ENCODE assay signal across 15 mouse cellular contexts in the genomic region with DNA sequence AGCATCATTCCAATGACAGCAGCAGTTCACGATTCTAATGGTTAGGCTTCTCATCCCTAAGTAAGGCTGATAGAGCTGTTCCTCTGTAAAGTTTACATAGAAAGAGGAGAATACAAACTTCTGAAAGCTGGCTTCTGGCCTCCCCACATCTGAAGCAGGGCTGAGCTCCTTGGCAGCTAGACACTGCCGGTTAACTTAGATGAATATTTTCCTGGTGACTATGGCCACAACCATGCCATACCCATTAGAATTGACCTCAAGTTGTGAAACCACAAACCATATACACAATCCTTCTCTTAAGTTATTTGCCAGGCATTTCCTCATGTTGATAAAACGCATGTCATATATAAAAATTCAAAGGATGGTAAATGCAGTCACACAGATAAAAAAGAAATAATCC.
"Had no signal": no experiment of that assay in that cellular context is flagged by ENCODE, and none has a peak within 500 bp of the region (broad histone marks: within the 10 kb centered on the region; RNA-seq: fewer than 3 reads in every experiment).

No protein-coding gene starts in this region.

- H3K27ac ChIP-seq: midbrain, embryonic 10.5 days; midbrain, embryonic 12.5 days; neural tube, embryonic 12.5 days had no signal

- H3K36me3 ChIP-seq: midbrain, embryonic 10.5 days; midbrain, embryonic 12.5 days; neural tube, embryonic 12.5 days had no signal

- ATAC-seq: midbrain, embryonic 16.5 days had no signal

- DNase-seq: lung, adult 18-20 months; lung, embryonic 14.5 days; lung, postnatal 10 days; lung, postnatal 4 days; midbrain, embryonic 14.5 days; right cerebral cortex, postnatal 25 days; right cerebral cortex, postnatal 4 days; spleen, adult 18-20 months; thymus, adult 18-20 months; thymus, postnatal 14 days; thymus, postnatal 36 days had no signal

- H3K9me3 ChIP-seq: midbrain, embryonic 10.5 days; midbrain, embryonic 12.5 days; neural tube, embryonic 12.5 days had no signal

- H3K27me3 ChIP-seq: midbrain, embryonic 12.5 days; neural tube, embryonic 12.5 days had no signal

- H3K4me3 ChIP-seq: midbrain, embryonic 10.5 days; midbrain, embryonic 12.5 days; neural tube, embryonic 12.5 days had no signal

- H3K4me2 ChIP-seq: lung, embryonic 14.5 days; midbrain, embryonic 12.5 days; neural tube, embryonic 12.5 days had no signal

- H3K9ac ChIP-seq: lung, embryonic 14.5 days; midbrain, embryonic 12.5 days; neural tube, embryonic 12.5 days had no signal

- H3K4me1 ChIP-seq: midbrain, embryonic 10.5 days; midbrain, embryonic 12.5 days; neural tube, embryonic 12.5 days had no signal
